Mouse (Mus musculus) megakaryocyte progenitor cell, adult 5-6 weeks (primary cell): ENCODE data around the gene Egr2. TPM values are rescaled to one million over a fixed set of nuclear protein-coding genes. Genes with fewer than 3 reads are reported as not detected.

Source experiments
- ATAC-seq: replicated peaks from 2 replicates; pipeline ENCODE4 v1.8.0; 2016; ENCODE audit warnings: mild to moderate bottlenecking, moderate TSS enrichment, inconsistent platforms; ENCODE audit not compliant: poor library complexity
- total RNA-seq, 2 experiments: library from RNA; stranded (forward) in 1 of 2; stranded (reverse) in 1 of 2; fragments of 157-497, 149-512 nt in 1 of 2; fragments of 200-1000 nt in 1 of 2; gene quantifications; 2 replicates each; pipeline versions ENCODE4 v1.2.3 to v1.2.4; 2015 to 2017

Gene Egr2
- total RNA-seq, 2 experiments from 2014 or later: 0.84 to 2.2 TPM

DNA sequence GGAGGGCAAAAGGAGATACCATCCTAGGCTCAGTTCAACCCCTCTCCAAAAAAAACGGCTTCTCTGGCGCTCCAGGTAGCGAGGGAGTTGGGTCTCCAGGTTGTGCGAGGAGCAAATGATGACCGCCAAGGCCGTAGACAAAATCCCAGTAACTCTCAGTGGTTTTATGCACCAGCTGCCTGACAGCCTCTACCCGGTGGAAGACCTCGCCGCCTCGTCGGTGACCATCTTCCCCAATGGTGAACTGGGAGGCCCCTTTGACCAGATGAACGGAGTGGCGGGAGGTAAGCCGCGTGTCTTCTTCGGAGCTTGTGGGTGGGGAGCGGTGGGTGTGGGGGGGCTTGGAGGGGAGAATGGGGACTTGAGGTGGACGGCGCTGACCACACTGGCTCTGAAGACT is 2.8 kb downstream of the Egr2 start:
- ATAC-seq: no peak

DNA sequence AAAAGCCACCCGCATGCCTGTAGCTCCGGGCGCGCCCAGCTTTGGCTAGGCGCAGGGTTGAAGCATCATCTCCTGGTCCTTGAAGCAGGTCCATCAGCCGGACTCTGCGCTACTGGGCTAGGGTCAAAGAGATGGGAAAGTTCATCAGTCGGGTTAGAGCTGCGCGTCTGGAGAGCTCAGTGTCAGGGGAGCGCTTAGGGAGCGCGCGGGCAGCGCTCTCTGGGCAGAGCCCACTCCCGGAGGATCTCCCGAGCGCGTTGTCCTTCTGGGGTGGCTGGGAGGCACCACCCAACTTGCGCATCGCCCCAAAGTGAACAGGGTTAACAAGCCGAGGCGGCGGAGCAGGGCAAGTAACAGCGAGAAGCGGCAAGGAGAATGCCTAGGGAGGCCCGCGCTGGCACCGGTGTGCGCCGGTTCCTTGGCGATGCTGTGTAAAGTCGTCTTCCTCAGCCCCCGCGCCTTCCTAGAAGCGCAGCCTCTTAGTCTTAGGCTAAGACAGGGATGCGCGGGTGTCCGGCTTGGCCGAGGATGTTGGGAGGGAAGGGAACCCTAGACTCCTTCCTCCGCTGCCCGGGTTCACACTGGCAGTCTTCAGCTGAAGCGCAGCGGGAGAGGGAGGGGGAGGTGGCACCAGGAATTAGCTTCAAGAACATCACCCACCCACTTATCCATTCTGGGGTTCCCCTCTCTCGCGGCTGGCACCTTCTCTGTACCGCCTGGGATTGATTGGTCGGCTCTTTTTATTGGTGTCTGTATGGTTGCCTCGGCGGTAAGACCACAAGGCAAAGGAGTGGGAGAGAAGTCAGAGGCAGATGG is 3.5 kb downstream of the Egr2 start:
- ATAC-seq: no peak

DNA sequence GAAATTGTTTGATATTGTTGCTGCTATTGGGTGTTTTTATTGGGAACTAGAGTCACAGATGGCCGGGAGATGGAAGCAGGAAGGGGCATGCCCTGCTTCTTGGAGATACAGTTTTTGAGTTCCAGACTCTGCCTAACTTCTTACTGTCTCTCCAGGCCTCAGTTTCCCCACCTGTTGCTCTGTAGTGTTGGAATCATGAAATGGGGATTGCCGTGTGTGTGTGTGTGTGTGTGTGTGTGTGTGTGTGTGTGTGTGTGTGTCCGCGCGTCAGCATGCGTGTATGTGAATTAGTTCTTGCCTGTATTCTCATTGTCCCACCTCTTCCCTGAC is 4.1 kb downstream of the Egr2 start:
- ATAC-seq: no peak

DNA sequence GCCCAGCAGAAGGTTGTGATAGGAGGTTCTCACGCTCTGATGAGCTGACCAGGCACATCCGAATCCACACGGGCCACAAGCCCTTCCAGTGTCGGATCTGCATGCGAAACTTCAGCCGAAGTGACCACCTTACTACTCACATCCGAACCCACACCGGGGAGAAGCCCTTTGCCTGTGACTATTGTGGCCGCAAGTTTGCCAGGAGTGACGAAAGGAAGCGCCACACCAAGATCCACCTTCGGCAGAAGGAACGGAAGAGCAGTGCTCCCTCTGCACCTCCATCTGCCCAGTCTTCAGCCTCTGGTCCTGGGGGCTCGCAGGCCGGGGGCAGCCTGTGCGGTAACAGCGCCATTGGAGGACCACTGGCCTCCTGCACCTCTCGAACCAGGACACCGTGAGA is 5.3 kb downstream of the Egr2 start:
- ATAC-seq: no peak

DNA sequence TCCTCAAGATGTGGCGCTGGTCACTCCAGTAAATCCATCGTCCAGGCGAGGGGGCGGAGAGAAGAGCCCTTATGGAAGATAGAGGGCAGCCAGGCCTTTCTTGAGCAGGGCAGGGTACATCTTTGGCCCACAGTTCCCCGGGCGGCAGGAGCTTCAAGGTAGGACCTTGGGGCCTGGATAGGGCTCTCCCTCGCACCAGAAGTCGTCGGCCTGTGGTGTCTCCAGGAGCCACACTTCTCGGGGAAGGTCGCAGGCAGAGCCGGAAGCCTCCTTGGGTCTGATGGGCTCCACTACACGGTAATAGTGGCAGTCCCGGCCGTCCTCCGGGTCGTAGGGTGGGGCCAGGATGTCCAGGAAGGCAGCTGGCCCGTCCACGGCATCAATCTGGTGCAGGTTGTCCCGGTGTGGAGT is 12.6 kb downstream of the Egr2 start:
- ATAC-seq: no peak

DNA sequence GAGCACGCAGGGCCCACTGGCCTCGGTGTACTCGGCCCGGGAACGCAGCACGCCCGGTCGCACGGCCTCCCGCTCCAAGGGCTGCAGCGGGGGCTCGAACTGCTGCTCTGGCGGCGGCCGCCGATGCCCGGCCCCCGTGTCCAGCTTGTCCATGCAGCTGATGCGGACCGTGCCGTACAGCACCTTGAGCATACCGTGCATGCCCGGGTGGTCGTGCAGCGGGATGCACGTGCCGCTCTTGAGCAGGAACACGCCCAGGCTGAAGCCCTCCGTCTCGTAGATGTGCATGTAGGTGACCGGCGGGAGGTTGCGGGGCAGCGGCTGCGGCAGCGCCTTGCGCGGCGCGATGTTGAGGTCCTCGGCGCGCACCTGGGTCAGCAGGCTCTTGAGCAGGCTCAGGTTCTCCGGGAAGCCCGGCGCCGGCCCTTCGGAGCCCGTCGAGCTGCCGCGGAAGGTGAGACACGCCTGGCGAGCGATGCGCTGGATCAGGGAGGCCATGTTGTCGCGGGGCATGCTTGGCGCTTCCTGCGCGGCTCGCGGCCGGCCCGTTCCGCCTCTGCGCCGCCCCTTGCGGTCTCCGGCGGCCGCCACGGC is 13.1 kb downstream of the Egr2 start:
- no peak for ATAC-seq

DNA sequence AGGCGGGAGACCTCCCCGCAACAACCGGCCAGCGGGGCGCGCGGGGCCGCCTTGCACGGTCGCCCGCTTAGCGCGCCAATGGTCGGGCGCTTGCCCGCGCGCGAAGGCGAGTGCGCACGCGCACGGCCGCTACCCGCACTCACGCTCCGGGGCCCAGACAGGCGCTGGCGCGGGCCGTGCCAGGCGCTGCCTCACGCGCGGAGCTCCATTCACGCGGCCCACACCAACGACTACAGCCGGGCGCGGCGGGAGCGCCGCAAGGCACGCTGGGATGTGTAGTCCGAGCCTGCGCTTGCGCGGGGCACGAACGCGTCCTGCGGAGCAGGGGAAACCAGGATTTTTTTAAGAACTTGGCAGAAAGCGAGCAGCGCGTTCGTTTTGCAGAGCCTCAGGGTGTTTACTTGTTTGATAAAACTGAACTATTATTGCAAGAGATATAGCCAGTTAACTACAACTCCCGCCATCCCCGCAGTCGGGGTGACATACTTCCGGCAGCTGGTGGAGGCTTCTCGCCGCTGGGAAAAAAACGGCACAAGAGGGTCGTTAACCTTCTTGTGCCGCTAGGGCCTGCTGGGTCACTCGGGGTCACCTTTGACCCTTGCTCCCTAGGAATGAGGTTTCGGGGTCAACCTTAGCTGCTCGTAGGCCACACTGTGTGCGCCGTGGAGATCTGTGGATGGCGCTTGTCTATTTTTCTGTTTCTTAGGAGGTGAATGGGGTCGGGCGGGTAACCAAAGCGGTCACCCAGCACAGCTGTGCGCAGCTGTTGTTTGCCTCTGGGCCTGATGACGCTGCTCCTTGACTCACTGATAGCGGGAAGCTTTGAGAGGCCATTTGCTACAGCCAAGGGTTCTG is 13.8 kb downstream of the Egr2 start, which contains the start of gene Ado:
Ado (minus strand) TSS at position 79 of the 855 bp plus-strand sequence.
- peak; percentile 81 for ATAC-seq

DNA sequence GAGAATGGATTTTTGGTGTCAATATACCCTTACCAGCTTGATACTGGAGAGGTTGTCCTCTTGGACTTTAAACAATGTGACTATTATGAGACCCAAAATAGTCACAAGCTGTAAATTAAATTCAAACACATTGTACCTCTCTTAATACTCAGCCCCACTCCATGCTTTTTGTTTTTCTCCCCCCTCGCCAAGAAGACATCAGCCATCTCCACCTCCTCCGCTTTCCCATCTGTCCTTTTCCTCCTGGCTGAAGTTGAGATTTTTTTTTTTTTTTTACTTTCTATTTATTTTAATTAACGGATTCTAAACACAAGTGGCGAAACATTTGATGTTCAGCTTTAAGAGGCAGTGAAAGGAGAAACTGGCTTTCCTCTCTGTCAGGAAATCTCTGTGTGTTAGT is 22.8 kb downstream of the Egr2 start:
- no peak for ATAC-seq

DNA sequence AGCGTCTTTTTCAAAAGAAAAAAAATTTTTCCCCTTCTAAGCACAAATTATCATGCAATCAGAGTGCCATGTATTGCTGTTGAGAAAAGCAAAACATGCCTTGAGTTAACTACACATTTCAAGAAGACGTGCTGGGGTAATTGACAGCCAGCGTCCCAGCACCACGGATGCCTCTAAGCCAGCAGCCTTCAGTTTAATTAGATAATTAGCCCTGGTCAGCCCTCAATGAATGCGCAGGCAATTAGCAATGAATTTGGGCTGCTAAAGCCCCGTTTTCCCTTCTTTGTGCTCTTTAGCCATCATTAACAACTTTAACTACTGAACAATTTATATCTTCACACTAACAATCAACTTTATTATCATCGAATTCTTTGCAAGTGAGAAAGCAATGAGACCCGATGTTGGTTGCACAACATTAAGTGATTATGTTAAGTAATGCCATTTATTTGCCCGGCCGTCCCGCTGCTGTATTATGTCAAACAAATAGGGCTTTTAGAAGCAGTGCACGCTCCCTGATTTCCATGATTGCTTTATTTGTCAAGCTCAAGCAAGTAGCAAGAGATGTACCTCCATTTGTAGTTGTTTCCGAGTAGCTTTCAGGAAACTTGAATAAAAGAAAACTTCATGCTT is 24.6 kb downstream of the Egr2 start:
- no peak for ATAC-seq

DNA sequence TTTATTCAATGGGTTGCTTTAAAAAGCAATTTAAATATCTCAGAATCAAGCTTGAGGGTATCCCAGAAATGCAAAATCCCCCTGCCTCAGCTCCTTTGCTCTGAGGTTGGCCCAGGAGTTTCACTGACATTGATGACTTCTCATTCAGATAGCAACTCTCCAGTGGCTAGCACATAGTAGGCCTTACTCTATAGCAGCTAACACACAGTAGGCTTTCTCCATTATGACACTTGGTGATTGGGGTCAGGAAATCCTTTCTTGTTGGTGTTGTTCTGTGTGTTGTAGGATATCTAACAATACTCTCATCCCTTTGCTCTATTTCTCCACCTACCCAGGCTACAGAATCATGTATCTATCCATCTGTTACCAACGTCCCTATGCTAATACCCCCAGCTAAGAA is 25.9 kb downstream of the Egr2 start:
- ATAC-seq: no peak

DNA sequence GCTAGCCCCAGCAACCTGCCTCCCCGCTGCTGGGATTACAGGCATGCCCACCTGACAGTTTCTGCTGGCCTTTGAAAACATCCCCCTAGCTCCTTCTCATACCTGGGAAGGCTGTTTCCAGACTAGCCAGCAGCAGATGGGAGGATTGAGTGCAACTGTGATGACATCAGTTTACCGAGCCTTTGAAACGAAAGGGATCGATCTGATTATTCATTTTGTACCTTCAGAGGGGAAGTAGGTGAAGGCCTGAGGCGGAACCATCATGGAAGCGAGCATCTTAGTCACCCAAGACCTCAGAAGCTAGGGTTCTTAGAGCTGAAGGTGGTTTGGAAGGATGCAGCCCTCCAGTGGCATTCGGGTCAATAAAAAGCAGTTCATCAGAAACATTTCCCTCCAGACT is 29.2 kb downstream of the Egr2 start:
- no peak for ATAC-seq

DNA sequence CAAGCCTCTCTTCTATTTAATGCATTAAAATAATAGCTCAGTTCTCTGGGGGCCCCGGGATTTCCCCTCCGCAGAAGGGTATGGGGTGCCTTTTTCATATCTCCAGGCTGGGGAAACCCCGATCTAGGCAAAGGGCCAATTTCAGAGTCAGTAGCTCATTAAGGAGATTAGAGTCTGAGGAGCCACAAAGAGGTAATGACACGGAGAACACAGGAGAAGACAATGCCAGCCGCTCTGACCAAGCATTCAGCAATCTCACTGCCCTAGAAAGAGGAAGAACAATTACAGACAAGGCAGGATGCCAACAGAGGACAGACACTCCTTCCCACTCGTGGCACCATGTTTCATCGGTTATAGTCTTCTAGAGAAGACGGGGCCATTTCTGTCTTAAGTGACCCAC is 30.8 kb downstream of the Egr2 start:
- peak; percentile 91 for ATAC-seq

DNA sequence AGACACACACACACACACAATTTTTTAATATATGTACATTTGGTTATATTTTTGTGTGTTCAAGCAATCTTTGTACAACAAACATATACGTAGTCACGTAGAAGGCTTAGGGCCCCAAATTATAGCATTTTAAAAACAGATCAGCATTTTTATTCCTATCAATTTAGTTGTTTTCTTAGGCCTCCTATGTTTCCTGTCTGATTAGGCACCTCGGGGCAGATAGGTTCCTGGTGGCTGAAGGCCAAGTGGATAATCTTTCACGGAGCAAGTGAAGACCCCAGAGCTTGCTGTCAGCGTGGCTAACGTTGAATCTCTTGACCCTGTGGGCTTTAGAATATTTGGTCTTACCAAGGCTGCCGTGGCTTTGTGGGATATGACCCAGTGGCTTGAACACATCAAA is 34.3 kb downstream of the Egr2 start:
- 0 out of 2 replicates have a peak, but pooled peaks have one; percentile 9 for ATAC-seq

DNA sequence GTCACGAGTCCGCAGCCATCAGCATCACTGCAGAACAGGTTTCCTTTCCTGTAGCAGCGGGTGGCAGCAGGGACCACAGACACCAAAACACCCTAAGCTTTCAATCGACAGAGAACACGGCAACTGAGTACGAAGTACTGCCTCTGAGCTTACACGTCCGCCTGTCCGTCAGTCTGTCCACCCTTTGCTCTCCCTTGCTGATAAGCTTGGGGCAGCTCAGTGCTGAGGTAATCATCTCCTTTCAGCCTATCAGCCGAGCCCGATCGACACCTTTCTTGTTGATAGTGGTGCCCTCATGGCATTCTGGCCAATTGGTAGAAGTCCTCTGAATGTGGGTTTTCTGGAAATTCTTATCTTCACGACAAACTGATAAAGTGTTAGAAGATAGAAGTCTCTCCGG is 36.2 kb downstream of the Egr2 start:
- ATAC-seq: no peak

DNA sequence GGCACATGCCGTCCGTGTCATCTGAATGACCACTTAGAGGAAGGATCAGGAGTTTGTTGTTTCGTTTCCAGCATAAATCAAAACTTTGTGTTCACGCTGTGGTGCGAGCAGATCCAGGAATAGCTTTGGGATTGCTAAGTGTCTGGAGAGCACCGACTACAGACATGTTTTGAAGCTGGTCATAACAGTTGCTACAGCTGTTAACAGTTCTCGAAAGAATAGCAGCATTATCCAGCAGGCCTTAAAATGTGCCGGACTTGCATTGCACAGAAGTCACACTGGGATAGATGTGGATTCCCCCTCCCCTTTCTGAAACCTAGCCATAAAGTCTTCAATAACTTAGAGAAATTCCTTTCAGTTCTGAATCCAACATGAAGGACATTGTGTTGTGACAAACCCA is 38.0 kb downstream of the Egr2 start:
- no peak for ATAC-seq

DNA sequence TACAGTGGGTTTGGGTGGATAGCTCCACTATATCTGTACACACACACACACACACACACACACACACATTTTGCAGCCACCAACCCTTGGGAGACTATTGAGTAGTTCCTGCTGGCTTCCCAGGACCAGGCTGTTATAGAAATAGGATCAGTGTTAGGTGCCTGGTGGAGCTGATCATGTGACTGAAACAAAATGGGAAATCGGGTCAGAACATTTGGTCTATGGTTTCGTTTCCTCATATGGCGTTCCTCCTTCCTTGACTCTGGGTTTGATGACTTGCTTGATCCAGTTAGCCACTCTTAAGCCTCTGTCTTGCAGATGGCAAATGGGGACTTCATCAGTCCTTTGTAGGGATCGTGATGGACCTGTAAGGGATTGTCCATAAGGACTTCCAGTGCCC is 44.6 kb downstream of the Egr2 start:
- peak; percentile 40; the same call in 1 of the 2 replicates for ATAC-seq

DNA sequence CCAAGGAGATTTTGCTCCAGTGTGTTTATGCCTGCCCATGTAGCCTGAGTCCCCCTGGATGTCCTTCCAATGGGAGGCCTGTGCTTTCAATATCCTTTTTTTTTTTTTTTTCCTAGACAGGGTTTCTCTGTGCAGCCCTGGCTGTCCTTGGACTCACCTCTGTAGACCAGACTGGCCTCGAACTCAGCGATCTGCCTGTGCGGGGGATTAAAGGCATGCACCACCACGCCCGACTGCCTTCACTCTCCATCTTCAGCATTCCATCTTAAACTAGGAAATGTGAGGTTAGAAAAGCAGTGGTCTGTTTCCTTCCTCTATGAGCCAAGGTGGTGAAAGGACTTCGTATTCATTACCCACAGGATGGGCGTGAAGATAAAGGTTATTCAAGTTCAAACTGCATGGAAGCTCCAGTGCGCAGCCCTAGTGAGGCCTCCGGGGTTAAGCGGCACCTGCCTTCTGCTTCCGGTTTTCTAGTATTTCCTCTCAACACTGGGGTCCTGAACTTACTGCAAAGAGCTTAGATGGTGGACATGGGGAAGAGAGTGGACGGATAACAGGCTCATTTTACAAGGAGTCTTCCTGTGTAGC is 46.5 kb downstream of the Egr2 start:
- peak; percentile 82 for ATAC-seq

DNA sequence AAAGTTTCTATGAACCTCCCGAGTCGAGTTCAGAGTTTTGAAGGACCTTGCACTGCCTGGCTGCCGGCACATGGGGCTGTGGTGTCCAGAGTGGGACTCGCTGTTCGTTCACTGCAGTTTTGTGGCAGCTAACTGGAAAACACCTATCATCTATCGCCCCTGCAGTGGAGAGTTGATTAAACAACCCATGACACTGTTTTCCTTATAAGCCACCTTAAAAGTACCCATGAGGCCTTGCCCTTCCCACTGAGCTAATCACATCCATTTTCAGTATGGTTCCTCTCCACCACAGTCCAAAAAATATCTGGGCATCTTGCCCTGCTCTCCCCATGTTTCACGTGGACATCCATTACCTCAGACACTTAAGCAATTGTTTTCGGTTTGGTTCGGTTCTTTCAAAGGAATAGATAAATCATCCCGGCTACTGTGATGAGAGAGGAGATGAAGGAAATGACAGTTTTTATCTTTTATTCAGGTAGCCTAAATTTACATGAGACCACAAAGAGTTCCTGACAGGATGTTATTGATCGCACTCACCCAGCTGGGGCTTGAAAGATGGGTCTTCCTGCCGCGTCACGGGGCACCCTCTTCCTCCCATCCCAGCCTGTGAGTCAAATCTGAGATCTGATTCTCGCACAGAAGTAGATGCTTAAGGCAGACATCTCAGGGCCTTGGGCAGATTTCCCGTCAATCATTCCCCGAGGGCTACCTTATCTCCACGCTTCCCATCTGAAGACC is 50.8 kb downstream of the Egr2 start:
- no peak for ATAC-seq
